Mouse (Mus musculus): ENCODE measurements at regions not wholly inside any gene's neighbourhood (a gene's known extent, or its start where the extent isn't known, plus 50 kb on each side); places are given as distances from the start of the nearest gene placed in this dataset.

DNA sequence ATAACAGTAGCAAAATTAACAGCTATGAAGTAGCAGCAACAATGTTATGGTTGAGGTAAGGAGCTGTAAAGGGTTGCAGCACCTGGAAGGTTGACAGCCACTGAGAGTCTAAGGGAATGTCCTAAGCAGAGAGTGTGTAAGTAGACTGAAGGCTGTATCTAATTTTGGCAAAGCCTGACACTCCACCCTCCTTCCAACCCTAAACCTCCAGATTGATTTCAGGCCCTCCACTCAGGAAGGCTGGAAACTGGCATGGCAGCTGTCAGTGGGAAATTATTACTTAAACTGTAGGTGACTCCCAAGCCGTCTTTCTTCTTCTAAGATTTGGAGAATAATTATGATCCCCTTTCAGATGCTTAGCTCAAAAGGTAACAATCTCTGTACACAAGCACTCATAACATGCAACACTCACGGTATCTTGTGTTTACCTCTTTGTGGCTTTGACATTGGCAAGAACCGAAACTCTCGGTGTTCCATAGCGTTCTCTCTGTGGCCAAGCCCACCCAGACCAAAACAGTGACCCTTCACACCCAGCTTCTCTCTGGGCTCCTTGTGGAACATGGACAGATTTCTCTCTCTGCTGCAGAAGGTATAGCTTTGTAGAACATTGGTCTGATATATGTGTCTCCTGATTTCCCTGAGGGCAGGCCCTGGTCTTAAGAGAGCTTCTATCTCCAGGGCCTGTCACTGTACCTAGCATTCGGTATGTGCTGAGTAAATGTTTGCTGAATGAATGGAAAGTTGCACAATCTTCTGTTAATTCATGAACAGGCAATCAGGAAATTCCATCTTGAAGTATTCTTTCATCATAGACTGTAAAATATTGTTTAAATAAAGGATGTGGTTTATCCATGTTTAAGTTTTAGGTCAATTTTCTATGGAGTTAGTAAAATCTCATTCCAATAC is 102.0 kb upstream of the Gm15217 start:
- peak; percentile 40 for DNase-seq
- no peak for TF ChIP-seq POLR2A (IDR thresholded peaks at IDR 0.05; ENCODE audit: borderline replicate concordance, extremely low read depth, low read depth, low read length)
- TF ChIP-seq CTCF (IDR thresholded peaks at IDR 0.05; ENCODE audit: insufficient read depth, low read length) = no peak
- Histone ChIP-seq H3K4me3 (replicated peaks; ENCODE audit: extremely low read depth, low read depth, low read length) (no peak overlapping the region), H3K4me1 (ENCODE audit: control insufficient read depth, insufficient read depth, low read length) (peaks cover 2% of the 10 kb centered on the region; the same call in 1 of the 2 replicates)
- 63% methylated on average over 6 of the region's 6 CpGs for WGBS

DNA sequence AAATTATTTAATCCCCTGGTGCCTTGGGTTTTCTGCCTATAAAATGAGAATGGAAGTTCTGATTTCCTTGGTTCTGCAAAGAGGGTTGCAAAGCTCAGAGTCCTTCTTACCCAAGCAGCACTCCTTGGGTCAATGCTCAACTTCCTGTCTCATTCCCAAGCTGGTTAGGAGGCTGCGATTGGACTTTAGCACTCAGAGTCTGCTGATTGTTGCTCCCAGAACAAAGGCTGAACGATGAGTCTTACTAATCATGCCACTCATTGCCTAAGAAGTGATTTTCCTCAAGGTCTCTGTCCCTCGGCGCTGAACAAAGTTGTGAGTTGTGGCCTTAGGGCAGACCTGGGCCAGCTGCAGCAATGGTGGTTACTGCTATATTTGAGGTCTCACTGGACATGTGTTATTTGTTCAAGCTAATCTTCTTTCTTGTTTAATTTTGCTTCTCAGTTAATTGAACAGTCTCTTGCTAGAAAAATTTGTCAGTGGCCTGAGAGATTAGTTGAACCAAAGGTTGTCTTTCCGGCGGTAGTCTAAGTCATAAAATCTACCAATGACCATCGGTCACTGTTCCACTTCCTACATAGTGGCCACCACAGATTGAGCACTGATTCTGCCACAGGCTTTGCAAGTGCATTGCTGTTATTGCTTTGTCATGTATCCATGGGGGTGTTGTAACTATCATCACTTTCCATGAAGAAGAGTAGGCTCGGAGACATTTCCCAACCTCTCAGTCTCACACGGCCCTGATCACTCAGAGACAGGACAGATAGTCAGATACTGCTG is 101.2 kb upstream of the Gm15217 start:
- TF ChIP-seq POLR2A (IDR thresholded peaks at IDR 0.05; ENCODE audit: borderline replicate concordance, extremely low read depth, low read depth, low read length) (no peak), CTCF (IDR thresholded peaks at IDR 0.05; ENCODE audit: insufficient read depth, low read length) (no peak)
- Histone ChIP-seq H3K4me1 (ENCODE audit: control insufficient read depth, insufficient read depth, low read length) (peaks cover 2% of the 10 kb centered on the region; the same call in 1 of the 2 replicates), H3K4me3 (replicated peaks; ENCODE audit: extremely low read depth, low read depth, low read length) (no peak overlapping the region)
- 80% methylated on average over 9 of the region's 9 CpGs for WGBS
- DNase-seq = no peak

DNA sequence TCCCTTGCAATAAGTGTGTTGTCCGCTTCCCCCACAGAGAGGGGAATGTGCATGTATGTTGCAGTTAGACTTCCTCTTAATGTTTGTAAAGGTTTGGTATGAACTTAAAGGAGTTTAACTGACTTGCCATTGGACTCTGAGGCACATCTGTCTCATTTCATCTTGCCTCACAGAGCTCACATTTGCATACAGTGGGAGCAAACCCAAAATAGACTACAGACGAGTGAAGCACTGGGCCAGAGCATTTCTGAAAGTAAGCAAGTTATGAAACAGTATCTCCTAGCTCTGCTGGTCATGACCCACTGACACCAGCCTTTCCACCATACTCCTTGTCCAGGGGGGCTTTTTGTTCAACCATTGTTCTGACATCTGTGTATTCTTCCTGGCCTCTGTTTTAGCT is 86.8 kb upstream of the Gm15217 start:
- TF ChIP-seq CTCF (IDR thresholded peaks at IDR 0.05; ENCODE audit: insufficient read depth, low read length) (no peak), POLR2A (IDR thresholded peaks at IDR 0.05; ENCODE audit: borderline replicate concordance, extremely low read depth, low read depth, low read length) (no peak)
- WGBS = 55% methylated on average over 2 of the region's 2 CpGs
- no peak for DNase-seq
- H3K4me1 ChIP-seq (ENCODE audit: control insufficient read depth, insufficient read depth, low read length) = no peaks in the 10 kb centered on the region; the same call in 1 of the 2 replicates
- H3K4me3 ChIP-seq (replicated peaks; ENCODE audit: extremely low read depth, low read depth, low read length) = no peak overlapping the region

DNA sequence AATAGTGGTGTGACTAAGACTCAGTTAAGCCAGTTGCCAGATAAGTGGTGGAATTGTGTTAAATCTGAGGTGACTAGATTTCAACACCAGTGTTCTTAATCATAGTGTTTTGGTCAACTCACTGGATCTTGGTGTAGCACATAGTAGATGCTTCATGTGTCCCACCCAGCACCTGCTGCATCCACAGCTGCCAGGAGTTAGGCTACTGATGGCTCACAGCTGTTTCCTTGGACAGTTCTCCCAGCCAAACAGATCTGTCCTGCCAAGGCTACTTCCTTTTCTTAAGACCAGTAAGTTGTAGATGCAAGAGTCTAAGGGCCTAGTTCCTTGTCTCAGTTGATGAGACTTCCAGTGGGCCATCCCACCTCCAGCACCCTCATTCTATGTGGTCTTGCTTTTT is 82.9 kb upstream of the Gm15217 start:
- Histone ChIP-seq H3K4me3 (replicated peaks; ENCODE audit: extremely low read depth, low read depth, low read length) (no peak overlapping the region), H3K4me1 (ENCODE audit: control insufficient read depth, insufficient read depth, low read length) (no peaks in the 10 kb centered on the region; the same call in 1 of the 2 replicates)
- TF ChIP-seq CTCF (IDR thresholded peaks at IDR 0.05; ENCODE audit: insufficient read depth, low read length) = no peak
- no peak for TF ChIP-seq POLR2A (IDR thresholded peaks at IDR 0.05; ENCODE audit: borderline replicate concordance, extremely low read depth, low read depth, low read length)
- no peak for DNase-seq

DNA sequence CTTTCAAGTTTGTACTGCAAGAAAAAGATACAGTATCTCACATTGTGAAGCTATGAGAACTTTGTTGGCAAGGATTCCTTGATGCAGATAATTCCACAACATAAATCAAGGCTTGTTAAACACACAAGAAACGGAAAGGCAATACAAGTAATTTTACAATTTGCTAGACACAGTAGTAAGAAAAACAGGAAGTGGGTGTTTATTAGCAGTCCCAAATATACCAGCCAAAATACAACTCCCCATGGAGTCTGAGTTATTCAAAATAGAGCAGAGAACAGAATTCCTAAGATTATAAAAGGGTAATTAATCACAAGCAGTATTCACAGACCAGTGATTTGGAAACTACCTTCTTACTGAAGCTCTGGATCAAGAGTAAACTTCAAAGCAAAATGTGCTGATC is 78.7 kb upstream of the Gm15217 start:
- no peak overlapping the region for H3K4me3 ChIP-seq (replicated peaks; ENCODE audit: extremely low read depth, low read depth, low read length)
- no peaks in the 10 kb centered on the region for H3K4me1 ChIP-seq (ENCODE audit: control insufficient read depth, insufficient read depth, low read length)
- DNase-seq = no peak
- TF ChIP-seq CTCF (IDR thresholded peaks at IDR 0.05; ENCODE audit: insufficient read depth, low read length) (no peak), POLR2A (IDR thresholded peaks at IDR 0.05; ENCODE audit: borderline replicate concordance, extremely low read depth, low read depth, low read length) (no peak)
- WGBS = 37% methylated on average over 1 of the region's 1 CpGs

DNA sequence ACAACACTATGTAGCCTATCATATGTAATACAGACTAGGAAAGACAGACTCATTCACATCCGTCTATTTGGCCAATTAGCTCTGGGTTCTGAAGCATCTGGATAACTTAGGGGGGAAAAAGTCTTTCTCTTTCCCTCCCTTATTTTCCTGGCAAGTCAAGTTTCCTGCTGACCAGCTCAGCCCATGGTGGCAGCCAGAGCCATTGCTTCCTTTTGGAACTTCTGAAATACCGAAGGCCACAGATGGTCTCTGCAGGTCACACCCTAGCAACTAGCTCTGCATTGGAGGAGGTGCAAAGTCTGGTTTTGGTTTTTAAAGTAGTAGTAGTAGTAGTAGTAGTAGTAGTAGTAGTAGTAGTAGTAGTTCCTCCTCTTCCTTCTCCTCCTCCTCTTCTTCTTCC is 76.6 kb upstream of the Gm15217 start:
- WGBS = 69% methylated on average over 2 of the region's 2 CpGs
- no peak for TF ChIP-seq CTCF (IDR thresholded peaks at IDR 0.05; ENCODE audit: insufficient read depth, low read length)
- TF ChIP-seq POLR2A (IDR thresholded peaks at IDR 0.05; ENCODE audit: borderline replicate concordance, extremely low read depth, low read depth, low read length) = no peak
- no peak for DNase-seq
- Histone ChIP-seq H3K4me3 (replicated peaks; ENCODE audit: extremely low read depth, low read depth, low read length) (no peak overlapping the region), H3K4me1 (ENCODE audit: control insufficient read depth, insufficient read depth, low read length) (no peaks in the 10 kb centered on the region)

DNA sequence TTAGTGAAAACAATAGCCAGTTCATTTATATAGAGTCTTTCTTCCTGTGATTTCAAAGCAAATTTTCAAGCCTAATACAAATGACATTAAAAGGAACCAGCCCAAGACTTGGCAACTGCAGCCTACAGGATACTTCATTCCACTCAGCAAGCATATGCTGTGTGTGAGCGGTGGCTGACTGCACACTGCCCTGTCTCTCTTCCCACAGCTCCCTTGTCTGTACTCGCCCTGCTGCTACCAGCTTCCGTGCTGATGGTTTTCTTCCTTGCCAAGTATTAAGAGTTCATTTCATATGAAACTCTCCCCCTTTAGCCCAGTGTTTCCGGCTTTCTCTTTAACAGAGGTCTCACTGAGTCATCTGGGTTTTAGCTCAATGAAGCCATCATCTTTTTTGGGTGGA is 73.9 kb upstream of the Gm15217 start:
- Histone ChIP-seq H3K4me3 (replicated peaks; ENCODE audit: extremely low read depth, low read depth, low read length) (no peak overlapping the region), H3K4me1 (ENCODE audit: control insufficient read depth, insufficient read depth, low read length) (no peaks in the 10 kb centered on the region)
- TF ChIP-seq POLR2A (IDR thresholded peaks at IDR 0.05; ENCODE audit: borderline replicate concordance, extremely low read depth, low read depth, low read length) (no peak), CTCF (IDR thresholded peaks at IDR 0.05; ENCODE audit: insufficient read depth, low read length) (no peak)
- no peak for DNase-seq
- 45% methylated on average over 4 of the region's 4 CpGs for WGBS

DNA sequence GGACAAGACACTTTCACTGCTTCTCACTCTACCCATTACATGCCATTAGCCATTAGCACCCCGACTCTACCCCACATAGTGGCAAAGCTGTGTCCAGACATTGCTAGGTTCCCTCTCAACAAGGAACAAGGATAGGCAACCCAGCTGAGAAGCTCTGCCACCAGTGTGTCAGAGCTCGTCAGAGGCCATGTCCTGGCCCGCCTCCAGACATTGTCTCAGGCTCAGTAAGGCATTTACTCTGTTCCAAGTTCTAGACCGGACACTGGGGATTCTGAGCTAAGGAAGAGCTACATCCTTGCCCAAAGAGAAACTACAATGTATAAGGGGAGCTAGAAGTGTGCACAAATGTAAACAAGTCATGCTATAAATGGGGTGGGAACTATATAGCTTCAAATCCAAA is 66.2 kb upstream of the Gm15217 start:
- WGBS = 67% methylated on average over 4 of the region's 4 CpGs
- H3K4me3 ChIP-seq (replicated peaks; ENCODE audit: extremely low read depth, low read depth, low read length) = no peak overlapping the region
- DNase-seq = no peak
- TF ChIP-seq CTCF (IDR thresholded peaks at IDR 0.05; ENCODE audit: insufficient read depth, low read length) = no peak
- no peak for TF ChIP-seq POLR2A (IDR thresholded peaks at IDR 0.05; ENCODE audit: borderline replicate concordance, extremely low read depth, low read depth, low read length)
- peaks cover 4% of the 10 kb centered on the region; the same call in 1 of the 2 replicates for H3K4me1 ChIP-seq (ENCODE audit: control insufficient read depth, insufficient read depth, low read length)

DNA sequence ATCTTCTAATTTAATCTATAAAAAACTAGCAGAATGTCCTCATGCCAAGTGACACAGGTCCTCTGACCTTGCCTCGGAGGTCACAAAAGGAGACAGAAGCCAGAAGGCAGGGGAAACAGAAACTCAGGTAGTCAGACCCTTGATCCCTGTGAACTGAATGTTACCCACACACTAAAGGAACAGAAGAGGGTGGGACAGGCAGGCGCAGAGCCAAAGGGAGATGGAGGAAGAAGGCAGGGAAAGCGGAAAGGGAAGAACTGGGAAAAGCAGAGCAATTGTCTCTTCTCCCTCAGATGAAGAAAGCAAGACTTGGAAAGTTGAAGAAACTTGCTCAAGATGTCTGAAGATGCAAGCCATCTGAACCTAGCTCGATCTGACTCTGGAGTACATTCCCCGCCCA is 62.7 kb upstream of the Gm15217 start:
- WGBS = 65% methylated on average over 5 of the region's 5 CpGs
- peaks cover 4% of the 10 kb centered on the region; the same call in 1 of the 2 replicates for H3K4me1 ChIP-seq (ENCODE audit: control insufficient read depth, insufficient read depth, low read length)
- DNase-seq = no peak
- TF ChIP-seq CTCF (IDR thresholded peaks at IDR 0.05; ENCODE audit: insufficient read depth, low read length) = no peak
- TF ChIP-seq POLR2A (IDR thresholded peaks at IDR 0.05; ENCODE audit: borderline replicate concordance, extremely low read depth, low read depth, low read length) = no peak
- no peak overlapping the region for H3K4me3 ChIP-seq (replicated peaks; ENCODE audit: extremely low read depth, low read depth, low read length)
